Mouse (Mus musculus) testis, postnatal 14 days (tissue): ENCODE measurements around the gene Adk.

Experiments used
- DNase-seq: peaks from one replicate; pipeline ENCODE4 v3.0.0; 2021; ENCODE audit warnings: low spot score

The Adk gene

GRCm38 (mm10) chr14:21356286-21356685 lies 303.9 kb downstream of the Adk start:
- no peak for DNase-seq

GRCm38 (mm10) chr14:21359207-21359895 lies 307.0 kb downstream of the Adk start:
- DNase-seq = no peak

- no peak for DNase-seq
Measured at GRCm38 (mm10) chr14:21359896-21360525, 307.6 kb downstream of the Adk start.

- no peak for DNase-seq
Measured at GRCm38 (mm10) chr14:21367095-21367494, 314.7 kb downstream of the Adk start.

GRCm38 (mm10) chr14:21368622-21369021 lies 316.2 kb downstream of the Adk start:
- no peak for DNase-seq

GRCm38 (mm10) chr14:21369127-21369526 lies 316.8 kb downstream of the Adk start:
- peak; percentile 32 for DNase-seq

- no peak for DNase-seq
Measured at GRCm38 (mm10) chr14:21371946-21372345, 319.6 kb downstream of the Adk start.

GRCm38 (mm10) chr14:21372689-21373088 lies 320.3 kb downstream of the Adk start:
- no peak for DNase-seq

GRCm38 (mm10) chr14:21383701-21384428 lies 331.5 kb downstream of the Adk start:
- DNase-seq = no peak

GRCm38 (mm10) chr14:21399506-21399905 lies 347.1 kb downstream of the Adk start:
- DNase-seq = no peak

GRCm38 (mm10) chr14:21402157-21402601 lies 349.8 kb downstream of the Adk start:
- DNase-seq = no peak

GRCm38 (mm10) chr14:21402621-21403405 lies 350.4 kb downstream of the Adk start:
- DNase-seq = no peak

GRCm38 (mm10) chr14:21406946-21407345 lies 354.6 kb downstream of the Adk start:
- DNase-seq = no peak

GRCm38 (mm10) chr14:21408846-21409245 lies 356.5 kb downstream of the Adk start:
- no peak for DNase-seq

GRCm38 (mm10) chr14:21410769-21411477 lies 358.5 kb downstream of the Adk start:
- no peak for DNase-seq

- DNase-seq = no peak
Measured at GRCm38 (mm10) chr14:21411524-21411923, 359.1 kb downstream of the Adk start.

- DNase-seq = no peak
Measured at GRCm38 (mm10) chr14:21418332-21418731, 366.0 kb downstream of the Adk start.

GRCm38 (mm10) chr14:21427369-21427768 lies 375.0 kb downstream of the Adk start:
- no peak for DNase-seq

GRCm38 (mm10) chr14:21433415-21433814 lies 381.0 kb downstream of the Adk start:
- DNase-seq = no peak

- DNase-seq = no peak
Measured at GRCm38 (mm10) chr14:21433995-21434394, 381.6 kb downstream of the Adk start.

GRCm38 (mm10) chr14:21434686-21435085 lies 382.3 kb downstream of the Adk start:
- DNase-seq = no peak

- no peak for DNase-seq
Measured at GRCm38 (mm10) chr14:21439785-21440184, 387.4 kb downstream of the Adk start.
